Mouse (Mus musculus) kidney, embryonic 15.5 days (tissue): ENCODE measurements around the gene Cdc42ep1. TPM values are rescaled to one million over a fixed set of nuclear protein-coding genes. Genes with fewer than 3 reads are reported as not detected.
"Not testable (repeated sequence)": the region's sequence is repeated elsewhere in the genome, so short reads cannot be mapped to it uniquely, and the experiment has no call there.

Source experiments
- ATAC-seq: fragments of 200-750 bp; cut with Nextera tagmentation; replicated peaks from 2 replicates; pipeline ENCODE4 v1.8.0; 2017; ENCODE audit warnings: moderate TSS enrichment; ENCODE audit not compliant: low FRiP score
- H3K27ac ChIP-seq: fragments of 300-500 bp; sonication (generic); 2 replicates; pipeline ENCODE4 v1.5.1; 2015; ENCODE audit warnings: mild to moderate bottlenecking, inconsistent platforms
- H3K27me3 ChIP-seq: fragments of 300-500 bp; sonication (generic); 2 replicates; pipeline ENCODE4 v1.6.1; 2015; ENCODE audit warnings: inconsistent platforms
- H3K36me3 ChIP-seq: fragments of 300-500 bp; sonication (generic); 2 replicates; pipeline ENCODE4 v1.6.1; 2015; ENCODE audit warnings: inconsistent platforms
- H3K4me1 ChIP-seq: fragments of 300-500 bp; sonication (generic); 2 replicates; pipeline ENCODE4 v1.6.1; 2015; ENCODE audit warnings: inconsistent platforms
- H3K4me2 ChIP-seq: fragments of 300-500 bp; sonication (generic); 2 replicates; pipeline ENCODE4 v1.6.1; 2015; ENCODE audit warnings: moderate library complexity, mild to moderate bottlenecking, inconsistent platforms
- H3K4me3 ChIP-seq: fragments of 300-500 bp; sonication (generic); replicated peaks from 2 replicates; pipeline ENCODE4 v1.5.1; 2015; ENCODE audit warnings: mild to moderate bottlenecking, inconsistent platforms
- H3K9ac ChIP-seq: fragments of 300-500 bp; sonication (generic); 2 replicates; pipeline ENCODE4 v1.6.1; 2015; ENCODE audit warnings: mild to moderate bottlenecking, inconsistent platforms
- H3K9me3 ChIP-seq: fragments of 300-500 bp; sonication (generic); replicated peaks from 2 replicates; pipeline ENCODE4 v1.6.1; 2016; ENCODE audit warnings: inconsistent platforms
- WGBS: fragments of 180-500 bp; shearing (Covaris S2); methylation state at CpG from one replicate; pipeline ENCODE4 v1.1.7; 2015; ENCODE audit warnings: mixed read lengths; 5-methylcytosine and 5-hydroxymethylcytosine counted together
- polyA plus RNA-seq: library from polyadenylated mRNA; unstranded; fragments of >200 nt; fragmentation: Nextera tagmentation; extraction: Ambion mirVana; gene quantifications from 2 replicates; pipeline ENCODE4 v1.2.1, GENCODE M21; 2015

Gene Cdc42ep1
- polyA plus RNA-seq, 1 experiment from 2014 or later = 51.1 TPM

DNA sequence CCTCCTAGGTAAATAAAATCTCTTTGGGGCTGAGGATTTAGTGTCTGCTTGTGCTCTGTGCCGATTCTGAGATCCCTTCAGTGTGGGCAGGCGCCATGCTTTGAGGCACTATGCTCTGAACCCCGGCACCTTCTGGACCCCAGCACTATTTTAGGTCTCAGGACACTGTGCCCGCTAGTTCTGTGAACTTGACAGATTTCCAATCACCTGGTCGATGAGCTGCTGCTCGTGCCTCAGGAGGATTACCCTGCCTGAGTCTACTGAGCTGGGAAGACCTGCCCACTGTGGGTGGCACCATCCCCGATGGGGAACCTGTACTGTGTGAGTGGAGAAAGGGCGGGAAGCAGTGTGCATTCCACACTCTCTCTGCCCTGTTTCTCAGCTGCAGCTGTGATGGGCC lies 32.6 kb downstream of the Cdc42ep1 start:
- Histone ChIP-seq H3K9me3 (no peaks in the 10 kb centered on the region), H3K36me3 (peaks cover 3% of the 10 kb centered on the region), H3K9ac (no peak overlapping the region), H3K27ac (peak overlapping the region; percentile 100), H3K4me3 (no peak overlapping the region), H3K4me1 (peaks cover 38% of the 10 kb centered on the region), H3K4me2 (no peak overlapping the region), H3K27me3 (no peaks in the 10 kb centered on the region)
- WGBS = 76% methylated on average over 8 of the region's 8 CpGs
- no peak for ATAC-seq

DNA sequence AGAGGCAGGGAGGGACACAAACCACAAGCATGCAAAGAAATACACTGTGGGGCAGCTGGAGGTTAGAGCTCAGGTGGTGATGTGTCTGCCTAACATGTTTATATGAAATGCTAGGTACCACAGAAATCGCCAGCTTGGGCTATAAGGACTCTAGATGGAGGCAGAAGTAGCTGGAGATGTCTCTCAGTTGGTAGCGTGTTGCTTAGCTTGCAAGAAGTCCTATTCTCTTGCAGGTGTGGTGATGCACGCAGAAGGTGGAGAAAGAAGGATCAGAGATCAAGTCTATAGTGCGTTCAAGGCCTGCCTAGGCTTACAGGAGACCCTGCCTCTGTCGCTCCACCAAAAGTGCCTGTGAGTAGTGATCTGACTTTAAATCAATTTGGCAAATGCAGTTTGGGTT lies 33.1 kb downstream of the Cdc42ep1 start:
- H3K9ac ChIP-seq = 0 out of 2 replicates have a peak overlapping the region, but pooled peaks have one; percentile 76
- no peak for ATAC-seq
- H3K4me1 ChIP-seq = peaks cover 38% of the 10 kb centered on the region
- peak overlapping the region; percentile 100 for H3K27ac ChIP-seq
- H3K27me3 ChIP-seq = no peaks in the 10 kb centered on the region
- peak overlapping the region; percentile 80; the same call in 1 of the 2 replicates for H3K4me3 ChIP-seq
- no peaks in the 10 kb centered on the region for H3K9me3 ChIP-seq
- WGBS = 79% methylated on average over 5 of the region's 5 CpGs
- peaks cover 9% of the 10 kb centered on the region for H3K36me3 ChIP-seq
- H3K4me2 ChIP-seq = peak overlapping the region; percentile 84

DNA sequence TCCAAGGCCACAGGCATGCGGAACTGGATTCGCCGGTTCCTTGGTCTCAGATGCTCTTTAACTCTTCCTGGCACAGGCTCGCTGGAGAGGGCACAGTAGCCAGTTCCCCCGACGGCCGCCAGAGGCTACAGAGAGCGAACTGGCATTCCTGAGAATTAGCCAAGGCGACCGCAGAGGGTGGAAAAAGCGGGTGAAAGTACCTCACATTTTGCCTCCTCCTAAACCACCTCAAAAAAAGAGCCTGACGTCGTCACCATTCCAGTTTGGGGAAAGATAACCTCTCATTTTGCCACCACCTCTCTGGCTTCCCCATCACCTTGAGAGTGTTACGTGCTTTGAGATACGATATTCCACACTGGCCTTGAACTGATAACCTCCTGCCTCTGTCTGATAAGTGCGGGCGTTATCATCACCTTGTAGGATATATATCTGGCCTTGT lies 33.9 kb downstream of the Cdc42ep1 start:
- Histone ChIP-seq H3K36me3 (peaks cover 16% of the 10 kb centered on the region), H3K9me3 (no peaks in the 10 kb centered on the region), H3K4me2 (peak overlapping the region; percentile 84), H3K27me3 (no peaks in the 10 kb centered on the region), H3K27ac (peak overlapping the region; percentile 100), H3K4me3 (peak overlapping the region; percentile 80), H3K4me1 (peaks cover 38% of the 10 kb centered on the region), H3K9ac (peak overlapping the region; percentile 76)
- WGBS = 5% methylated on average over 17 of the region's 17 CpGs
- peak; percentile 30 for ATAC-seq

DNA sequence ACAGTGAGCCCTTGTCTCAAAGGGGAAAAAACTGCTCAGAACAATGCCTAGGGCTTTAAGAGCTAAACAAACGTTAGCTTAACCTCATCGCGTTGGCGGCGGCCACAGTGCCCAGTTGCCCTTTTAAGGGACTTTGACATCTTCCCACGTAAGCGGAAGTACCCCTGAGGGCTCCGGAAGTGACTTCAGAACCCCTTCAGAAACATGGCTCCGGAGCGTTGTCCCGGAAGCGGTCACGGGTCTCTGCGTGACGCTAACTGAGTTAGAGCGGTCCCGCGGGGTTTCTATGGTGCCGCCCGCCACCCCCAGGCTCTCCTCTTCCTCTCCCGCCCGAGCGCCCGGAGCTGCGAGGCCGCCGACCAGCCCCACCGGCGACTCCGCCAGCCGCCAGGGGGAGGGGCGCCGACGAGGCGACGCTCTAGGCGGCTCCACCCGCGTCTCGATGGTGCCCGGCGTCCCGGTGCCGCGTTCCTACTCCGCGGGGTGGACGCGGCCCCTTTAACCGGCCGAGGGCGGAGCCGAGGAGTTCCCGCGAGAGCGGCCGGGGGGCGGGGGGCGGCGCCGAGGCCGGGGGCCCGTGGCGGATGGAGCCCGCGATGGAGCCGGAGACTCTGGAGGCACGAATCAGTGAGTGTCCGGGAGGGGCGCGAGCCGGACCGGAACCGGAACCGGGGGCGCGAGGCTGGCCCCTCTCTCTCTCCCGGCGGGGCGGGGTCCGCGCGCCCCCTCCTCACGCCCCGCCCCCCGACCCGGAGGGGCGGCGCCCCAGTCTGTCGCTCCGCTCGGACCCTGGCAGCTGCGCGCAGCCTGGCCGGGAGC lies 34.8 kb downstream of the Cdc42ep1 start, which contains the start of gene Gga1:
Gene Gga1, plus strand, starts transcription at position 200 of the 819 bp plus-strand sequence.
- WGBS = under 1% methylated on average over 85 of the region's 95 CpGs
- ATAC-seq = peak; percentile 91
- Histone ChIP-seq H3K4me1 (peaks cover 38% of the 10 kb centered on the region), H3K27ac (peak within 1 kb of the TSS; percentile 100), H3K27me3 (no peaks in the 10 kb centered on the region), H3K4me3 (peak within 1 kb of the TSS; percentile 80), H3K9me3 (no peaks in the 10 kb centered on the region), H3K36me3 (peaks cover 25% of the 10 kb centered on the region), H3K4me2 (peak within 1 kb of the TSS; percentile 84), H3K9ac (peak within 1 kb of the TSS; percentile 76)

DNA sequence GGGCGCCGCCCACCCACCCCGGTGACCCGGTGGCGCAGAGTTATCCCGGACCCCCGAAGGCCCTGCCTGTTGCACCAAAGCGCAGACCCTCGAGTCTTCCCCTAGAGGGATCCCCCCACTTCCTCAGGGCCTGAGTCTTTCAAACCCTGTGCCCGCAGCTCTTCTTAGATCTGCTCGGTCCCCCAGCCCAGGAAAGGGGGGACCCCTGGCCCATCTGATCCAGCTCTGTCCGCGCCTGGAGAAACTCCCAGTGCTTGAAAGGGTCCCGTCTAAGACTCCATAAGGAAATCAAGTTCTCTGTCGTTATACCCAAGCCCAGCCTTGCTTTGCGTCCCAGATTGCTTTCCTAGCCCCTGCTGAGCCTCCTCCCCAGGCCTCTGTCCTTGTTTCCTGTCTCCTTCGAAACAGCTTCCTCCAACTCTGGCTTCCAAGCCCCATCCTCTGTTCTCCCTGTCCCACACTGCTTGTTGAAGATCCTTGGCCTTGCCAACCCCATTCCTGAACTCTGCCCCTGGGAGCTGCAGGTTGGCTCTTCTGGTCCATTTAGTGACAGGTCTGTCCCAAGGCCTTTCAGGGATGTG lies 35.5 kb downstream of the Cdc42ep1 start:
- H3K9ac ChIP-seq = peak overlapping the region; percentile 76
- no peaks in the 10 kb centered on the region for H3K27me3 ChIP-seq
- no peak for ATAC-seq
- peak overlapping the region; percentile 84 for H3K4me2 ChIP-seq
- peaks cover 32% of the 10 kb centered on the region for H3K36me3 ChIP-seq
- peak overlapping the region; percentile 80 for H3K4me3 ChIP-seq
- WGBS = 1% methylated on average over 17 of the region's 17 CpGs
- H3K27ac ChIP-seq = peak overlapping the region; percentile 100
- H3K4me1 ChIP-seq = peaks cover 38% of the 10 kb centered on the region
- no peaks in the 10 kb centered on the region for H3K9me3 ChIP-seq

DNA sequence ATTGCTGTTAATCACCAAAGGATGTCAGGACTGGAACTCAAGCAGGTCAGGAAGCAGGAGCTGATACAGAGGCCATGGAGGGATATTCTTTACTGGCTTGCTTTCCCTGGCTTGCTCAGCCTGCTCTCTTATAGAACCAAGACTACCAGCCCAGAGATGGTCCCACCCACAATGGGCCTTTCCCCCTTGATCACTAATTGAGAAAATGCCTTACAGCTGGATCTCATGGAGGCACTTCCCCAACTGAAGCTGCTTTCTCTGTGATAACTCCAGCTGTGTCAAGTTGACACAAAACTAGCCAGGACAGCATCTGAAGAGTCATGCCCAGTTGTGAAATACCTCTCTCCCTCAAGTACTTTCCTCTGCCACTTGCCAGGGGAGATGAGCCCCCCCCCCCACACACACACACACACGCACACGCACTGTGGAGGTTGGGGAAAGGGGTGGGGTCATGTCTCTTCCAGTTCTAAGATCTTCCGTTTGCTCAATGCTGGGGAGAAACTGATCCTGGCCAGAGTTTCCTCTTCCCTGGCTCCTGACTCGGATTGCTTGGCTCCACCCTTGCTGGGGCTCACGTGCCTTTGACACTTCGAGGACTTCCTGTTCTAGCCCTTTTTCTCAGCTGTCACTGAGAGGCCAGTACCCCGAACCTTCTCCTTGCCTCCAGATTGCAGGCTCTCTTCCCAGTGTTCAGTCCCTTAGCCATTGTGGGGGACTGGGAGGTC lies 36.5 kb downstream of the Cdc42ep1 start:
- H3K36me3 ChIP-seq = peaks cover 43% of the 10 kb centered on the region
- 0 out of 2 replicates have a peak overlapping the region, but pooled peaks have one; percentile 14 for H3K9ac ChIP-seq
- peak overlapping the region; percentile 51 for H3K27ac ChIP-seq
- H3K4me1 ChIP-seq = peaks cover 38% of the 10 kb centered on the region
- WGBS = 27% methylated on average over 7 of the region's 7 CpGs
- not testable (repeated sequence) for H3K4me3 ChIP-seq, H3K27me3 ChIP-seq, ATAC-seq, H3K9me3 ChIP-seq
- H3K4me2 ChIP-seq = peak overlapping the region; percentile 84

DNA sequence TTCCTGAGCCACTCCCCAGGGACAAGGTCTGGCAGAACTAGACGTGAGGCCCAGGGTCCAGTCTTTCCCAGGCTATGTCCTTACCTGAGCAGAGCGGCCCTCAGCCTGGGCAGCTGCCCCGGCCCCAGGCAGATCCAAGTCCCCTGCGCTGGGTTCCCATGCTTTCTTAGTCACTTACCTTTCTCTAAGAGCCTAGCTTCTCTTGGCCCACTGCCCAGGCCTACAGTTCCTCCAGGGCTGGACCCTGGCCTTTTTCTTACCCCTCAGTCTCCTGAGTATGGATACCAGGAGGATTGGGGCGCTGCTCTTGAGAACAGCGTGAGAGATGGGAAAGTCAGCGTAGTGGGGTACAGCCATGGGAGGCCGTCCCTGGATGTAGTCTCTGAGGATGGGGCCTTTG lies 38.0 kb downstream of the Cdc42ep1 start:
- no peak overlapping the region for H3K27ac ChIP-seq
- 94% methylated on average over 8 of the region's 8 CpGs for WGBS
- H3K27me3 ChIP-seq = no peaks in the 10 kb centered on the region
- no peaks in the 10 kb centered on the region for H3K9me3 ChIP-seq
- ATAC-seq = no peak
- peaks cover 56% of the 10 kb centered on the region for H3K36me3 ChIP-seq
- H3K9ac ChIP-seq = no peak overlapping the region
- no peak overlapping the region for H3K4me2 ChIP-seq
- H3K4me3 ChIP-seq = no peak overlapping the region
- peaks cover 32% of the 10 kb centered on the region for H3K4me1 ChIP-seq

DNA sequence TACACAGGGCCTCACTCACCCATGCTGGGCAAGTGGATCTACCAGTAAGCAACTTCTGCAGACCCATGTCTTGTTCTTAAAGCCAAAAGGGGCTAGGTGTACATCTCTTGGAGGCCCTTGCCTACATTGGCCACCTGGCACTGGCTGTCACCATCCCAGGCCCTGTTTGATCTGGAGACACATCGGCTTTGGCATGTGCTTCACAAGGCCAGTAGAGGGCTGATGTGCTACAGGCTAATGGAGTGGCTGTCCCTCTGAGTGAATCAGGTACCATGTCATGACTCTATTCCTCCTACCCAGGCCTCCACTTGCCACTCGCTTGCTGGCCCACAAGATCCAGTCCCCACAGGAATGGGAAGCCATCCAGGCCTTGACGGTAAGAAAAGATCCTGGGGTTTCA lies 39.4 kb downstream of the Cdc42ep1 start:
- H3K9ac ChIP-seq = no peak overlapping the region
- WGBS = 87% methylated on average over 3 of the region's 3 CpGs
- H3K27ac ChIP-seq = no peak overlapping the region
- peaks cover 70% of the 10 kb centered on the region for H3K36me3 ChIP-seq
- no peaks in the 10 kb centered on the region for H3K27me3 ChIP-seq
- no peak for ATAC-seq
- no peaks in the 10 kb centered on the region for H3K9me3 ChIP-seq
- H3K4me2 ChIP-seq = no peak overlapping the region
- H3K4me3 ChIP-seq = no peak overlapping the region
- peaks cover 19% of the 10 kb centered on the region for H3K4me1 ChIP-seq

DNA sequence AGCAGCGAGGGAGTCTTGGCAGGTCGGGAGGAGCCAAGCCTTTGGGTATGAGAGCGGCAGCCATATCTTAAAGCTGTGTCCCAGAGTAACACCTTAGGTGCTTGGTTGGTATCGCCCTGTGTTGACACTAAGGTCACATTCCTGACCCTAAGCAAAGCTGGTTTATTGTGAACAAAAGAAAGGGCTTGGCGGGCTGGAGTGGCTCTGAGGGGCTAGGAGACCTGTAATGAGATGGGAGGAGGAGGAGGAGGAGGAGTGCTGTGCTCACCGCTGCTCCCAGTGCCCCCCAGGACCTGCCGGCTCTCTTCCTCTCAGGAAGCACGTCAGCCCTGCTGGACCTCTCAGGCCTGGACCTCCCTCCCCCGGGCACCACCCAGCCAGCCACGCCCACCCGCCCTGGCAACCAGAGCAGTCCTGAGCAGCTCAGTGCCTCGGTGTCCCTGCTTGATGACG lies 47.0 kb downstream of the Cdc42ep1 start:
- H3K4me2 ChIP-seq = 0 out of 2 replicates have a peak overlapping the region, but pooled peaks have one; percentile 7
- WGBS = 29% methylated on average over 13 of the region's 13 CpGs
- H3K27me3 ChIP-seq = no peaks in the 10 kb centered on the region
- H3K4me3 ChIP-seq = no peak overlapping the region
- H3K4me1 ChIP-seq = peaks cover 42% of the 10 kb centered on the region
- H3K36me3 ChIP-seq = peaks cover 93% of the 10 kb centered on the region
- peak overlapping the region; percentile 51; the same call in 1 of the 2 replicates for H3K27ac ChIP-seq
- ATAC-seq = peak; percentile 47; the same call in 1 of the 2 replicates
- H3K9ac ChIP-seq = no peak overlapping the region
- H3K9me3 ChIP-seq = no peaks in the 10 kb centered on the region

DNA sequence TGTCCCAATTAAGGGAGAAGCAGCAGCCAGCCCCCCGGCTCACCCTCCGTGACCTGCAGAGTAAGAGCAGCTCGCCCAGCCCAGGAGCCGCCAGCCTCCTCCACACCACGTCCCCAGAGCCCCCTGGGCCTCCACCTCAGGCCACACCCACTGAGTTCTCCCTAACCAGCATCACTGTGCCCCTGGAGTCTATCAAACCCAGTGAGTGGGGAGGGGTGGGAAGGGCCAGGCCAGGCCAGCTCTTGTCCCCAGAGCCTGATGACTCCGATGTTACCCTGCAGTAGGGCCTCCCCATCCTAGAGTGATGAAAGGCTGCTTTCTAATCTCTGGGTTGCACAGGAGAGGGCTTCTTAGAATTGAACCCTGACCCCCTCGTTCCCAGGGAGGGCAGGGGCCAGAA lies 50.0 kb downstream of the Cdc42ep1 start:
- Histone ChIP-seq H3K36me3 (peaks cover 65% of the 10 kb centered on the region), H3K4me3 (no peak overlapping the region), H3K4me1 (peaks cover 70% of the 10 kb centered on the region), H3K9ac (0 out of 2 replicates have a peak overlapping the region, but pooled peaks have one; percentile 14), H3K27ac (peak overlapping the region; percentile 67; the same call in 1 of the 2 replicates), H3K4me2 (no peak overlapping the region), H3K9me3 (no peaks in the 10 kb centered on the region), H3K27me3 (no peaks in the 10 kb centered on the region)
- 23% methylated on average over 7 of the region's 7 CpGs for WGBS
- 0 out of 2 replicates have a peak, but pooled peaks have one; percentile 30 for ATAC-seq

DNA sequence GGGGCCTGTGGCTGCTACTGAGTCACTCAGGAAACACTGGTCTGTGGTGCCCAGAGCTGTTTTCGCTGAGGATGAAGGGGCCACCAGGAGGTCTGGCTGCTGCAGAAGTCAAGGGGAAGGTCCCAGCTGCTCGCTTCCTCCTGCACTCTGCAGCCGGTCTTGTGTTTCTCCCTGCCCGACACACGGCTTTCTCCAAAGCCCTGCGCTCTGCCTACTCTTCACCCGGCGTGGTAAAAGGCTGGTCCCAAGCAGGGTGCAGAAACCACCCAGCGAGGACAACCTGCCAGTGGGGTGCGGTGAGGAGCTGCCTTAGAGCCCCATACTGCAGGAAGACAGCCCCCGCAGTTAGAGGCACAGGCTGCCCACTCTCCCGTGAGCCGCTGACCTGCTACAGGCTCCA lies 52.3 kb downstream of the Cdc42ep1 start:
- Histone ChIP-seq H3K4me1 (peaks cover 78% of the 10 kb centered on the region), H3K27me3 (no peaks in the 10 kb centered on the region), H3K27ac (peak overlapping the region; percentile 67), H3K4me3 (no peak overlapping the region), H3K9ac (no peak overlapping the region), H3K9me3 (no peaks in the 10 kb centered on the region), H3K4me2 (no peak overlapping the region), H3K36me3 (peaks cover 42% of the 10 kb centered on the region)
- 61% methylated on average over 13 of the region's 13 CpGs for WGBS
- ATAC-seq = no peak
